Mouse (Mus musculus) CD4-positive, CD25-positive, alpha-beta regulatory T cell, adult 4 months (primary cell): ENCODE data around the gene Tex21. TPM values are rescaled to one million over a fixed set of nuclear protein-coding genes. Genes with fewer than 3 reads are reported as not detected.
A peak's percentile ranks its signal among the peaks of the same experiment; 100 is the strongest.
"Not testable (repeated sequence)": the region's sequence is repeated elsewhere in the genome, so short reads cannot be mapped to it uniquely, and the experiment has no call there.

ENCODE experiments used
- ATAC-seq: one replicate; pipeline ENCODE4 v1.8.0; 2017
- polyA plus RNA-seq, 2 experiments: library from polyadenylated mRNA; unstranded; fragments of 100-300 nt; shearing (Covaris generic); gene quantifications; one replicate each; pipeline ENCODE4 v1.2.1; 2017

Tex21 gene
- polyA plus RNA-seq, 2 experiments from 2014 or later: not detected

DNA sequence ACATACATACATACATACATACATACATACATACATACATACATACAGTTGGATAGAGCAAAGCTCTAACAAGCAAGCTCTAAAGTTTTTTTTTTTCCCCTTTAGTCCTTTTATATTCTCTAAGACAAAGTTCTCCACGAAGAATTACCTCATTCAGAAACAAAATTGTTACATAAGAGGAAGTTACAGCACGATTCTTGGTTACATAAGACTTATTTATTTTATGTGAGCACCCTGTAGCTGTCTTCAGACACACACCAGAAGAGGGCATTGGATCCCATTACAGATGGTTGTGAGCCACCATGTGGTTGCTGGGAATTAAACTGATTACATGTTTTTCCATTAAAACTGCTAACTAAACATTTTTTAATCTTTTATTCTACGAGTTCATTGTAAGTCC, 52.0 kb downstream of the Tex21 start:
- no peak for ATAC-seq

DNA sequence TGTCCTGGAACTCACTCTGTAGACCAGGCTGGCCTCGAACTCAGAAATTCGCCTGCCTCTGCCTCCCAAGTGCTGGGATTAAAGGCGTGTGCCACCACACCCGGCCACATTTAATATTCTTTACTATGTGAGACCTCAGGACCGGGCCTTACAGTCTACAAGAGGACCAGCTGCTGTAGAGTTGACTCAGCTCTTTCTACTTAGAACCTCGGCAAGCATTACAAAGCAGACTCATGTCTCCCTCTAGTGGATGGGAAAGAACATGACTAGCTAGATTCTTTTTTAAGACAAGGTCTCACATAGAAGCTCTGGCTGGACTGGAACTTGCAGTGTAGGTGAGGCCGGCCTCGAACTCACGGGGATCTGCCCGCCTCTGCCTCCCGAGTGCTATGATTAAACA, 55.6 kb downstream of the Tex21 start:
- peak; percentile 69 for ATAC-seq

DNA sequence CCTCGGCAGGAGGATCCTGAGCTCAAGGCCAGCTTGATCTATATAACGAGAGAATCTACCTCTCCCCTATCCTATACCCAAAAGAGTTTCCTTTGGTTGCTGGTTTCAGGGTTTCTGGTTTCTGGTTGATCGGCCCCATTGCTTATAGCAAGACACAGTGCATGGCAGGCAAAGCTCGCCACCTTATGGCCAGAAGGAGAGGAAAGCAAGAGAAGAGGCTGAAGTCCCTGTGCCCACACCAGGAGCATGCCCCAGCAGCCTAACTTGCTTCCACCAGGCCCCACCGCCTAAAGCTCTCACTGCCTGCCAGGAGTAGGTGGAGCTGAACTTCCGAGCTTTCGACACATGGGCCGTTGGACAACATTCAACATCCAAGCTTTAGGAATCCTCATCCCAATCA, 58.7 kb downstream of the Tex21 start:
- ATAC-seq: no peak

DNA sequence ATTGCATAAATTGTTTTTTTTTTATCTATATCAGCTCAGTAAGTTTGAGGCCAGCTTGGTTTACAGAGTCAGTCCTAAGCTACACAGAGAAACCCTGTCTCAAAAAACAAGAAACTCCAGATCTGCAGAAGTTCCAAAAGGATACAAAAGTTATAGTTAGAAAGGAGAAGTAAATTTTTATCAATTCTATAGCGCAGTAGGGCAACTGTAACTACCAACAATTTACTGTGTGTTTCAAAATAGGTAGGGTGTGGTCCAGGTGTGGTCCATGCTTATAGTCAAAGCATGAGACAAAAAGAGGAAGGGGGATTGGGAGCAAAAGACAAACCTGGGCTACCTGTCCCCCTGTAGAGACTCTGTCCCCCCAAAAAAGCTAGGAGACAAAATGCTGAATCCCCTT, 60.1 kb downstream of the Tex21 start:
- ATAC-seq: no peak

DNA sequence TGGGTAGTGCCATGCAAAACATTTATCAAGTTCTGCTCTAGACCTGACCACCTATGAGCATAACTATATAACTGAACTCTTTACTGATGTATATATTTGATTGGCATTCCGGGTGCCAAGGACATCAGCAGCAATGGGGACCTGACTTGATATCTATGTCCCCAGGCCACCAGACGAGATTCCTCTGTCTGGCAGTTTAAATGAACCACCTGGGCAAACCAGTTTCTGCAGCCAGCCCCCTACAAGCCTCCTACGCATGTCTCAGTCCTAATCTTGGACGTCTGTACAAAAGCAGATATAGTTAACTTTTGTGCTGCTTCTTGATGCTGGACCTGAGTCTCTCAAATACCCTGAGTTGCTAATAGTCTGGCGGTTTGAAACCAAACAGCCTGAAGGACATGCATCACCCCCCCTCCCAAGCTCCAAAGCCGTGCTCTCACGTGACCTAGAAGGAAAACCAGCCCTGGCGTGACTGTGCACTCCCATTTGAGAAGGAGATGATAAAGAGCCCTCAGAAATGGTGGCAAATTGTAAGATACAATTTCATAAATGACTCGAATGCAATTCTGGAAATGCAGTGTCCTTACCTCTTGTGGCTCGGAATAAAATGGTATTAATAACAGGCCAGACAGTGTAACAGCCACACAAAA, 61.3 kb downstream of the Tex21 start:
- ATAC-seq: no peak

DNA sequence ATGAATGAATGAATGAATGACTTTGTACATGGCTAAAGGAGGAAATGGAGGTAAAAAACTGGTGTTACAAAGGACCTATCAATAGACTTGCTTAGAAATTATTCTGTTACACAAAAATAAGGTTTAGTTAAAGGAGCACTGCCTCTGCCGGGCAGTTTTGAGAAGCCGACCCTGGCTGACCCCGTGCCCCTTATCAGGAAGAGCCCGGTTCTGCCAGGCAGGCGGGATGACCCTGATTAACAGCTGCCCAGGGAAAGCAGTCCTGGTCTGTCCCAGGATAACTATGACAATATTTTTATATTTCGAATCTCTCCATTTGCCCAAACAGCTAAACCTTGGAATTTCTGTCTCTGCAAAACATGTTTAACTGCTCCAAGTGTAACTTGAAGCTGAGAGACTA, 62.3 kb downstream of the Tex21 start:
- ATAC-seq: no peak

DNA sequence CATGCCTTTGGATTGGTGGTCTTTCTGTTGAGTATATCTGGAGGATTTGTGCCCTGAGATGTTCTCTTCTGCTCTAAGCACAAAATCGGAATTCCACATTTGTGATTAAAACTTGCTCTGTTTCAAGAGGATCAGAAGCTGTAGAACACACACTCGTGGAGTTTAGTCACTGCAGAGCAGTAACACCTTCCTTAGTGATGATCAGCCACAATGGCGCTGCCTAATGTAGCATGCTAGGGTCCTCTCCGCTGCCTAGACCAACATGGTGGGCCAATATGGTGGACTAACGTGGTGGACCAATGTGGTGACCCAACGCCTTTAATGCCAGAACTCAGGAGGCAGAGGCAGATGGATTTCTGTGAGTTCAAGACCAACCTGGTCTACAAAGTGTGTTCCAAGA, 63.7 kb downstream of the Tex21 start:
- no peak for ATAC-seq

DNA sequence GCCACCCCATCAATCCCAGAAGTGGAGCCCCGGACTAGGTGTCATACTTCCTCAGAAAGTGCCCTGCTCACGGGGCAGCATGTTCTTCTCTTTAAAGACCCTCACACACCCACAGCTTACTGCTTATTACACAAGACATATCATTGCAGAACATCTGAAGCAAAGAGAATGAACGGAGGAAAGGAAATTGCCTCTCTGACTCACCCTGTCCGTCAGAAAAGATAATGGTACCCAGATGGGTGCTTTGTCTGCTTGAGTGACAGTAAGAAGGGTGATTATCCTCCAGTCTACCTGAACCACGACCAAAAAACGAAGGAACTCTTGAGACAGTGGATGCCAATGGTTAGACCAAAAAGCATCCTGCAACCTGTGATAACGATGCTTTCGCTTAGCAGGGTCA, 65.1 kb downstream of the Tex21 start:
- ATAC-seq: no peak

DNA sequence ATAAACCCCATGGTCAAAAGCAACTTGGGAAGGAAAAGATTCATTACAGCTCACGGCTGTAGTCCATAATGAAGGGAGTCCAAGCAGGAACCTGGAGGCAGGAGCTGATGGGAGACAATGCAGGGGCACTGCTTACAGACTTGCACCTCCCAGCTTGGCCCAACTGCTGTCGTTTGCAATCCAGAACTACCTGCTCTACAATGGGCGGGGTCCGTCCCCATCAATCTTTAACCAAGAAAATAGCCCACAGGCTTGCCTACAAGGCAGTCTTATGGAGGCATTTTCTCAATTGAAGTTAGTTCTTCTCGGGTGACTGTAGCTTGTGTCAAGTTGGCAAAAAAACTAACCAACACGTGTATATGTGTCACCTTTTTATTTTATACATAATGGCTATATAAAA, 66.1 kb downstream of the Tex21 start:
- ATAC-seq: no peak

DNA sequence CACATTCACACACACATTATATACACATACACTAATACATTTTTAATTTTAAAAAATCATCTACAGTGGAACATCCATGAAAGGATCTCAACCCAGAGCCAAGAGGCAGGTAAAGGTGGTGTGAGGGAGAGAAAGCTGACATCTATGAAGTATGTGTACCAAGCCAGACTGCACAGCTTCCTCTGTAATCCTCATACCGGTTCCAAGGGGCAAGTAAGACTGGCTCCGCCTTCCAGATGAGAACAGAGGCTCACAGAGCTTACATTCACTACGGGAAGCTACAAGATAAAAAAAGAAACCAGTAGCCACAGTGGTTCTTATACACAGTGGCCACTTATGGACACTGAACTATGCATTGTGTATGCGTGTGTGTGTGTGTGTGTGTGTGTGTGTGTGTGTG, 67.0 kb downstream of the Tex21 start:
- no peak for ATAC-seq

DNA sequence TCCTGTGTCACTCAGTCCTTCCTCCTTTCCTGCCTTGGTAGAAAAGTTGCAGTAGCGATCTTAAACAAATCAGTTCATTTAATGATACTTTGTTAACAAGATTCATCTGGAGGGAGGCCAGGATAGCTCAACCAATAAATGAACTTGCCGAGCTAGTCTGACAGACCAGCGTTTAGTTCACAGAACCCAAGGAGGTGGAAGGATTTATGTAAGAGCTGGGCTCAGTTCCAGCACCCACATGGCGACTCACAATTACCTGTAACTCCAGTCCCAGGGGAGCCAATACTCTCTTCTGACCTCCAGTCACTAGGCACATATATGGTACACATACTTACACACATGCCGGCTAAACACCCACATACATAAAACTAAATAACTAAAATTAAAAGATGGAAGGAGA, 67.5 kb downstream of the Tex21 start:
- ATAC-seq: no peak

DNA sequence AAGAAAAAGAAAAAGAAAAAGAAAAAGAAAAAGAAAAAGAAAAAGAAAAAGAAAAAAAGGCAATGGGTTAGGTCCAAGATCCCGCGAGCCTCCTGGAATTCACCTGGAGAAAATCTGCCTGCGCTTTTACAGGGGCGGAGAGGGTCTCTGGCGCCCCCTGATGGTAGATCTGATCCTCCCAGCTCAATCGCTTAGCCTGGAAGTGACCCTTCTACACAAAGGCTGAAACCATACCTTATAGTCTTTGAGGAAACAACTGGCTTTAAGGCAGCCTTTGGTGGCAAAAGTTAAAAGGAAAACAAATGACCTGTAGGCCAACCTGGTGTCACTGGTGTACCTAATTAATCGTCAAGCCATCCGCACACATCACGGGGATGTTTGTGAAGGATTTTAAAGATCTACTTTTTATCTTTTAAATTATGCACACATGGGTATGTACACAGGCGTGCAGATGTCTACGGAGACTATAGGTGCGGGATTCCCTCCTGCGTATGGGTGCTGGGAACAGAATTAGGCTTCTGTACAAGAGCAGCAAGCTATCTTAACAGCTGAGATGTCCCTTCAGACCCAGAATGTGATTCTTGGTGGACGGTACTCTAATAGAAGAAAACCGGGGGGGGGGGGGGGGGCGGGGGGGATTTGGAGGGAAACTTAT, 68.6 kb downstream of the Tex21 start:
- peak; percentile 72 for ATAC-seq

DNA sequence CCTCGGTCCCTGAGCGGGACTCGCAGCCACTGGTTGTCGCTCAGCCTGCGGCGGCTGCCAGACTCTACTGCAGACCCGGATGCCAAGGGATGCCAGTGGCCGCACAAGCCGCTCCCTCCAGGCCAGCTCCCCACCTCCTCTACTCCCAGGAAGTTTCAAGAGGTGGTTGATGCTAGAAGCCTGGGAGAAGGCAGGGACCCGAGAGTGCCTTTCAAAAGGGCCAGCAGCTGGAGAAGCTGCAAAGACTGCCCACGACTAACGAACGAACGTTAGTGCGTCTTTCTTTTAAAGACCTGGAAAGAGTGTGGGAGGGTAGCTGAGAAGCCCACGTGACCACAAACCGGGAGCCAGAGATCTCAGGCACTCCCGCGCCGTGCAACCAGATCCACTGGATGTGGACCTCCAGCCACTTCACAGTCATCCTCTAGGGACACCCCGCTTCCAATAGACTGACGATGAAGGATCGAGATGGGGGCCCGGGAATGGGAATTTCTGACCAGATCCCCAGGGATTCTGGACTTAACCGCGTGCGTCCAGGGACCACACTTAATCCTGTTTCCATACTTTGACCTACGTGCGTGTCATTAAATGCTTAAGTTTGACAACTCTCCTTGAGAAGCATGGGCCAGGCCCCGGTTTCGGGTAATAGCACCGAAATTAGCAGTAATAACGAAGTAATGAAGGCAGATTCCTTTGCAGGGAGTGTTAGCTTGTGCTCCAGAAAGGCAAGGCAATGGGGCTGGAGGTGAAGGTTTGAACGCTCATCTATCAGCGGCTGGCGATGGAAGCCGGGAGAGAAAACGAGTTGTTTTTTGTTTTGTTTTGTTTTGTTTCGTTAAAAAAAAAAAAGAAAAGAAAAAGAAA, 69.3 kb downstream of the Tex21 start, which contains the start of gene Esr2:
TSS of gene Esr2 (minus strand) at position 260 of the 864 bp plus-strand sequence.
- peak; percentile 69 for ATAC-seq

DNA sequence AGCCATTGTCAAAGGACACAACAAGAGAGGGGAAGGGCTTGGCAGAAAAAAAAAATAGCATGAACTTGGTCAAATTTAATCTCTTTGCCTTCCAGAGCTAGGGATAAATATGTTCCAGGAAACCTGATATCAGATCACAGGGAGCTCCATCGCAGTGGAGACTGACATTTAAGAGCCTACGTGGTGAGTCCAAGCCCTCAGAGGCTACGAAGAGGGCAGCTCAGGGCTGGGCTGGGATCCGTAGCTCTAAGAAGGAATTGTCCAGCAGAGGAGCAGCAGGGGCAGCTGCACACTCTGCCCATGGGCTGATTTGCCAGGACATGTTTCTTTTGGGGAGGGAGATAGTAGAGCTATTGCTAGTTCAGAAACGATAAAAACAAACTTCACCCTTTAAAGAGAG, 80.9 kb downstream of the Tex21 start:
- no peak for ATAC-seq

DNA sequence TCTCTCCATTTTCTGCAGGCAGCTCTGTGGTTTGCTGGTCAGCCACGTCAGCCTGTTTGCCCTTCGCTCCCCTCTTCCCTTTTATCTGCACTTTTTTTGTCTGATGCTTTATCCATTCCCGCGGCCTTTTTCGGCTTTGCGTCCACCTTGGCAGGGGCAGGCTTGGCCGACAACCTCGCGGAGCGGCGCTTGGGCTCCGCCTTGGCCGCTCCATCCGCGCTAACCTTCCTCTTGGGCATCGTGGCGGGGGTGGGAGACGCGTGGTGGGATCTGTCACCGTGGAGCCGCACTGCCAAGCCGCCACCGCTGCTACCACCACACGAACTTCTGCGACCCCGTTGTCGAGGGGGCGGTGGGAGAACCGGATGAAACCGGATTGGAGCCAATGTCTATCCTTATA, 94.2 kb downstream of the Tex21 start:
- not testable (repeated sequence) for ATAC-seq

Other genes with a start within 250 kb of the Tex21 start
- gene Esr2, start 69.5 kb downstream of the Tex21 start, polyA plus RNA-seq: not detected
- gene Mthfd1, start 8.6 kb upstream of the Tex21 start, polyA plus RNA-seq: 10 to 100 TPM; 28.2 to 43.5 TPM
- 1 to 10 TPM; 3.3 to 3.8 TPM for gene Akap5, start 78.1 kb upstream of the Tex21 start, polyA plus RNA-seq
- gene Zbtb25, start 122.9 kb upstream of the Tex21 start, polyA plus RNA-seq: 10 to 100 TPM; 12.7 to 13.8 TPM
- 10 to 100 TPM; 21.2 to 22.4 TPM for gene Zbtb1, start 123.5 kb upstream of the Tex21 start, polyA plus RNA-seq
- gene Hspa2, start 157.4 kb upstream of the Tex21 start, polyA plus RNA-seq: 1 to 10 TPM; 3.8 to 6.2 TPM
- gene Ppp1r36, start 170.8 kb upstream of the Tex21 start, polyA plus RNA-seq: not detected